Mouse (Mus musculus) G1E (cell line): ENCODE measurements around the gene Rbm26. TPM values are rescaled to one million over a fixed set of nuclear protein-coding genes. Genes with fewer than 3 reads are reported as not detected.

Source experiments
- ATAC-seq: 2 replicates; pipeline ENCODE4 v1.8.0; 2016; ENCODE audit warnings: mild to moderate bottlenecking; ENCODE audit not compliant: insufficient number of reproducible peaks, poor library complexity, low FRiP score, severe bottlenecking; ENCODE audit errors: extremely low read depth
- DNase-seq: peaks from one replicate; pipeline ENCODE4 v3.0.0; 2012; ENCODE audit warnings: low spot score
- H3K27me3 ChIP-seq: 2 replicates; pipeline ENCODE4 v1.6.1; 2012; ENCODE audit warnings: mild to moderate bottlenecking, low read length, inconsistent platforms; ENCODE audit not compliant: insufficient read depth
- H3K36me3 ChIP-seq: replicated peaks from 2 replicates; pipeline ENCODE3; 2012; ENCODE audit warnings: mild to moderate bottlenecking, inconsistent platforms
- H3K4me1 ChIP-seq: 2 replicates; pipeline ENCODE4 v1.6.1; 2012; ENCODE audit warnings: low read depth, low read length, inconsistent platforms, mixed read lengths; ENCODE audit not compliant: insufficient read depth
- H3K4me3 ChIP-seq: 2 replicates; pipeline ENCODE4 v1.5.1; 2012; ENCODE audit warnings: low read depth, mild to moderate bottlenecking, inconsistent platforms, low read length, moderate library complexity, mixed read lengths
- H3K9me3 ChIP-seq: replicated peaks from 2 replicates; pipeline ENCODE4 v1.6.1; 2012; ENCODE audit warnings: inconsistent platforms
- CTCF ChIP-seq: IDR thresholded peaks from 2 replicates; pipeline ENCODE4 v1.5.1; 2012; ENCODE audit warnings: low read depth, low read length, inconsistent platforms, mixed read lengths
- GATA1 ChIP-seq: IDR thresholded peaks from 2 replicates; pipeline ENCODE4 v1.6.1; 2012; ENCODE audit warnings: borderline replicate concordance, low read length, inconsistent platforms, mixed read lengths
- GATA2 ChIP-seq: IDR thresholded peaks from 2 replicates; pipeline ENCODE4 v1.6.1; 2012; ENCODE audit warnings: low read depth, low read length, inconsistent platforms, borderline replicate concordance
- POLR2AphosphoS5 ChIP-seq: IDR thresholded peaks from 2 replicates; pipeline ENCODE4 v1.6.1; 2012; ENCODE audit warnings: low read depth, low read length, inconsistent platforms; ENCODE audit not compliant: insufficient replicate concordance
- TAL1 ChIP-seq: conservative IDR thresholded peaks from 2 replicates; pipeline ENCODE4 v1.6.1; 2012; ENCODE audit warnings: low read depth, low read length, inconsistent platforms, mixed read lengths
- polyA plus RNA-seq: library from polyadenylated mRNA; stranded (reverse); fragments of >175 nt; gene quantifications from 2 replicates; pipeline ENCODE4 v1.2.3, GENCODE M21; 2012
- total RNA-seq, 2 experiments: library from RNA; stranded (forward) in 1 of 2; stranded (reverse) in 1 of 2; fragments of 200-1000 nt in 1 of 2; fragments of >200 nt in 1 of 2; fragmentation: Nextera tagmentation in 1 of 2; gene quantifications; 2 replicates each; pipeline ENCODE4 v1.2.3; 2014 to 2017

The Rbm26 gene
- total and polyA plus RNA-seq, 3 experiments, result 25.6 to 202 (median 94.8) TPM

DNA sequence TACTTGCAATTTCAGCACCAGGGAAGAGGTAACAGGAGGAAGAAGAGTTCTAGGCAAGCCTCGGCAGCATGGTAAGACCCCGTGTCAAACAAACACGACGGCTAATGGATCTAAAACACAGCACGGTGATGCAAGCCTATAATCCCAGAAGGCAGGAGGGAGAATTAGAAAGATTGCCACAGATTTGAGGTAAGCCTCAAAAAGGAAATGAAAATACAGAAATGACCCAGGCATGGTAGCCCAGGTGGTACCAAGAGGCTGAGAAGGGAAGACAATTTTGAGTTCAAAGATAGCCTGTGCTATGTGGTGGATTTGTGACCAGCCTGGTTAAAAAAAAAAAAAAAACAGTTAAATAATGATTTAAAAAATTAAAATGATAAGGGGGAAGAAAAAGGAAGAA, 109.1 kb downstream of the Rbm26 start:
- TF ChIP-seq POLR2AphosphoS5 (no peak), GATA2 (no peak), CTCF (no peak), GATA1 (no peak), TAL1 (no peak)
- Histone ChIP-seq H3K4me3 (no peak overlapping the region), H3K4me1 (no peaks in the 10 kb centered on the region), H3K36me3 (no peaks in the 10 kb centered on the region), H3K9me3 (no peaks in the 10 kb centered on the region), H3K27me3 (no peaks in the 10 kb centered on the region)
- DNase-seq (no peak), ATAC-seq (no peak)

DNA sequence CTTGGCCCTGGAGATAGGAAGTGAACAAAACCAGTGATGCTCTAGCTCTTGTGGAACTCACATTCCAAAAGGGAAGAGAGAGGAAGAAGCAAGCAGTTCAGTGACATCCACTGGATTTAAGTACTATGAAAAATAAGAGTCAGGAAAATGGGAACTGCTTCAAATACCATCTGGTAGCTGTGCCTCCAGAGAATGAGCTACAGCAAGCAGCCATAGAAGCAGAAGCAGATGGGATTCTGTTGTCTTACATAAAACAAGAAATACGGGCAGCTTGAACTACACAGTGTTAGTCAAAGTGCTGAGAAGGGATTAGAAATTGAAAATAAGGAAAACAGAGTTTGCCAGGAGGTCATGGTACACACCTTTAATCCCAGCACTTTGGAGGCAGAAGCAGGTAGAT, 112.9 kb downstream of the Rbm26 start:
- no peak for ATAC-seq
- Histone ChIP-seq H3K4me3 (no peak overlapping the region), H3K36me3 (no peaks in the 10 kb centered on the region), H3K4me1 (no peaks in the 10 kb centered on the region), H3K9me3 (no peaks in the 10 kb centered on the region), H3K27me3 (no peaks in the 10 kb centered on the region)
- TF ChIP-seq GATA2, result no peak
- TF ChIP-seq CTCF, result no peak
- no peak for TF ChIP-seq GATA1
- no peak for TF ChIP-seq TAL1
- no peak for TF ChIP-seq POLR2AphosphoS5
- no peak for DNase-seq

GRCm38 (mm10) chr14:105061230-105061629, 115.9 kb downstream of the Rbm26 start:
- Histone ChIP-seq H3K4me1 (no peaks in the 10 kb centered on the region), H3K4me3 (no peak overlapping the region), H3K27me3 (no peaks in the 10 kb centered on the region), H3K36me3 (no peaks in the 10 kb centered on the region), H3K9me3 (no peaks in the 10 kb centered on the region)
- ATAC-seq (no peak), DNase-seq (no peak)
- TF ChIP-seq TAL1, result no peak
- TF ChIP-seq GATA2, result no peak
- no peak for TF ChIP-seq POLR2AphosphoS5
- no peak for TF ChIP-seq GATA1
- no peak for TF ChIP-seq CTCF

GRCm38 (mm10) chr14:105057934-105058333, 119.2 kb downstream of the Rbm26 start:
- H3K27me3 ChIP-seq, result no peaks in the 10 kb centered on the region
- ATAC-seq, result no peak

More at GRCm38 (mm10) chr14:105057934-105058333, 119.2 kb downstream of the Rbm26 start:
- Histone ChIP-seq H3K36me3 (no peaks in the 10 kb centered on the region), H3K4me3 (no peak overlapping the region), H3K9me3 (peaks cover 4% of the 10 kb centered on the region; the same call in 1 of the 2 replicates), H3K4me1 (no peaks in the 10 kb centered on the region)
- no peak for DNase-seq
- no peak for TF ChIP-seq GATA2
- TF ChIP-seq POLR2AphosphoS5, result no peak
- TF ChIP-seq GATA1, result no peak
- no peak for TF ChIP-seq TAL1
- no peak for TF ChIP-seq CTCF

Other genes with a start within 250 kb of the Rbm26 start
- gene Ndfip2, start 81.2 kb upstream of the Rbm26 start, total RNA-seq (2014; fragmentation: Nextera tagmentation), result 36.2 and 39.2 TPM in 2 replicates
- gene Ndfip2, start 81.2 kb upstream of the Rbm26 start, total RNA-seq (2017), result 42.6 and 53.0 TPM in 2 replicates
- 10.2 and 12.6 TPM in 2 replicates for gene Ndfip2, start 81.2 kb upstream of the Rbm26 start, polyA plus RNA-seq